Mouse (Mus musculus): ENCODE results near the gene Rph3a.
"Not testable (repeated sequence)": the region's sequence is repeated elsewhere in the genome, so short reads cannot be mapped to it uniquely, and the experiment has no call there.

Gene Rph3a

DNA sequence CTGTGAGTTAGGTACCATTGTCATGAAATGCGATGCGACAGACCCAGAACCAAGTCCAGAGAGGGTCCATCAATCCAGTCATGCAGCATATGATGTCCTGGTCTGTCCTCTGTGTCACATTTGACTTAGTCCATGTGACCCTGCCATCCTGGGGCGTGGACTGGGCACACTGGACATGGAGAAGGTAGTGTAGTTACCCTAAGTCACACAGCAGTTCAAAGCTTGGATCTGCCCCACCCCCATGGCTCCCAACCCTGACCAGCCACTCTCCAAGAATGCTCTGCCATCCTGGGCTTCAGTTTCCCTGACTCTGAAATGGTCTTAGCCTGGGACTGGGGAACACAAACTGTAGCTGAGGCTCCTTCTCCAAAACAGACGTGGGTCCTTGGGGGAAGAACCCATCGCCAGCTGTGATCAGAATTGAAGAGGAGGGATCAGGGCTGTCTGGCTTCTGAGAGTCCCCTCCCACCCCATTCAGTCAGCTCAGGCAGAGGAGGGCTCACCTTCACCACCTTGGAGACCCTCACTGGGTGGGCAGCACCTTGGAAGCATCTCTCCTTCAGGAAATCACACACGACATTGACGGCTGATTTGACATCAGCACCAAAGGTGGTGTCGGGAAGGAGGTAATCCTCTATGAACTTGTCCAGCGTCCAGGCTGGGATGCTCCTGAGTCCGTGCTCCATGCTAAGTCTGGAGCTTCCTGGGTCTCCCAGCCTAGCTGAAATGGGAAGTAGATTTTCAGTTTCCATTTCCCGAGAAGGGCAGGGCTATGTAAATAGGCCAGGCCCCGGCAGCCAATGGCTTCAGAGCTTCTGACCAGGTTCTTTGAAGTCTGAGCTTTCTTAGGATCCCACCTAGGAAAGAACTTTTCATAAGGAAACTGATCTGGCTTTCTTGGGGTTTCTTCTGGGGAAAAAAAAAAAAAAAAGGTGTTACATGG is 102.8 kb downstream of the Rph3a start, which contains the start of gene Oas1a:
Gene Oas1a, minus strand, starts transcription at position 731 of the 943 bp plus-strand sequence.
- not testable (repeated sequence) for DNase-seq

DNA sequence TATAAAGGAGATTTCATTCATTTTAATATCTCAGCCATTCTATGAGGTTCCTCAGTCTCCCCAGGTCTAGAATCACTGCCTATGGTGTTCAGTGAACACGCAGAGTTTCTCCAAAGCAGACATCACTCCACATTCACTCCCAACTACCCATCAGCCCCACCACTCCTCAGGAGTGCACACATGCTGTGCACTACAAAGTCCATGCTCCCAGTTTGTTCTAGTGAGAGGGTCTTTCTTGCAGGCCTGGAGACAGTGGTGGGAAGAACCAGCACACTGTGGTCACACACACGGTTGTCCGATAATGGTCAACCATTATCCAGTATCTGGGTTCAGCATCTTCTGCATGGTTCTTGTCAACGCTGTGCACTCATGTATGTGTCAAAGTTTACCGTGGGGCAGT is 107.8 kb downstream of the Rph3a start:
- DNase-seq = no peak

DNA sequence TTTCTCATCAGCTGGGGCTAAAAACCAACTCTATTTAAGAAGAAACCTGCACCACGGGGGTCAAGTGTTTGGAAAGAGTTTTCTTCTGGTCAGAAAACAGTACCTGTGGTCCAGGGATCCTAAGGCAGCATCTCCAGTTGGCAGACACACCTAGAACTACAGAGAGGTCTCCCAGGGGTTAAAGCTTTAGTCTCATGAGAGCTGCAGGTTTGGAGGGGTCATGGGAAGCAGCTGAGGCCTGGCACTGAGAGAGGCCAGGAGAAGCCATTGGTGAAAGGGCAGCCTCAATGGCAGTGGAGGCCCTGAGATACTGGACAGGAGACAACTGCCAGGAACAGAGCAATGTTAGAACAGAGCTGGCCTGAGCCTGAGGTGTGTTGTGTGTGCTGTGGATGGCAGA is 109.2 kb downstream of the Rph3a start:
- no peak for DNase-seq

DNA sequence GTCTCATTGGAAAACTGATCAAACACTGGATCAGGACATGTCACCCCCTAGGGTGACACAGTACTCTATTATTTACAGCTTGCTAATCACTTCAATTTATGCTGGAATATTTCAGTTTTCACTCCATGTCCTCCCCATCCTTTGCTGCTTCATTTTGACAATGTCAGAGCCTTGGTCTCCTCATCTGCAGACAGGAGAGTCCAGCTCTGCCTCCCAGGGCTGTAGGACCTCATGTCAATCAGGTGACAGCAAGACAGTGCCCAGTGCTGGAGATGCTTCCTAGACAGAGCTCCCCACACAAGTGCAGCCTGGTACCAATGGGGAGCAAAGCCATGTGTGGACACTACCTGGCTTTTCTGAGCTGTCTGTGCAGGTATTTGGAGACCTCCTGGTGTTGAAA is 111.2 kb downstream of the Rph3a start:
- no peak for DNase-seq

DNA sequence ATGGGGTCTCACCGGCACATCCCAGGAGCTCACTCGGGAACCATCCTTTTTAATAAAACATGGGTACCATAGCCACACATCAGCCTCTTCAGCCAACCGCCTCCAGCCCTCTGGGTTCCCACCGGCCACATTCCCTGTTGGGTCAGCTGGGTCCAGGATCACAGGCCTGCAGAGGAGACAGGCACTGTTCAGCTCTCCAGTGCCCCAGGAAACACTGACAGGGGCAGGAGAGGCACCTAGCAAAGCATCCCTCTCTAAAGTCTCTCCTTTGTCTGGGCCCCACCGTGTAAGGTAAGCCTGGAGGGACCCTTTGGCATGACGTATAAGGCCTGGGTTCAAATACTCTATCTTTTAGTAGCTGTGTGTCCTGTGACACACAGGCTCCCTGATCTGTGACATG is 111.6 kb downstream of the Rph3a start:
- no peak for DNase-seq

DNA sequence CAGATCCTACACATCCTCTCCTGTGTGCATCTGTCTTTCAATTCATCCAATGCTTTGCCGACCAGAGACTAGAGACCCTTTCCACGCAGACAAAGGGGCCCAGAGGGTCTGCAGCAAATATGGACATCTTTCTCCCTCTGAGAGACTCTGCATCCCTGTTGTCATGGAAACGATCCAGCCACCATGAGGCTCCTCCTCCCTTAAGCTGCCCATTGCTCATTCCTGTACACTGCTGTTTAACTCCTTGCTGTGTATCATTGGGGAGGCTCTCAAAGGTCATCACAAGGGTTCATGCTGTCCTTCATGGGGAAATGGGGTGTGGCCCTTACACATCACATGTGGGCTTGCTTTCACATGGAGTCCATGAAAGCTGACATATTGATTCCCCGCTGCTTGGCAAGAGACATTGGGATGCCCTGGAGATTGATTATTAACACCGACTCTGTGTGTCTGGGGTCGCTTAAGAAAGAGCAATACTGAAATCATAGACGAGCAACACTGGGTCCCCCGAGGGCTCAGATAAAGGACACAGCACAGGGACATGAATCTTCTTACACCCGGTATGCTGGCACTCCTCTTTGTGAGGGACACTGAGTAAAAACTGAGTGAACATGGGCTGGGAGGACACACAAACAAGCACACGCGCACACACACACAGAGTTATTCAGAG is 114.5 kb downstream of the Rph3a start:
- DNase-seq = no peak

DNA sequence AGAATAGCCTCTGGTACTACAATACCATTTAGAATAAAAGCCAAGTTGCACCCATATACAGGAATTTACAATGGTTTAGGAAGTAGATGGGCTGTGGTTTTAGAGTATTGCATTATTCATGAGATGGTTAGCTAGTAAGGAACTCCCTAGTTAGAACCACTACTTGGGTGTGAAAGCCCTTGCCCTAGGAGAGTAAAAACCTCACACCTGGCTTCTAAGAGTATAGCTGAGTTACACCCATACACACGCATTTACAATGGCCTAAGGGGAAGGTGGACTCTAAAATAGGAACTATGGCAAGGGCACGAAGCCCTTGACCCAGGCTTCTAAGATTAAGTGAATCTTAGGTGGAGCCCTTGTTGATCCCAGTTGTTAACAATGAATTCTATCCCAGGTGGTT is 115.2 kb downstream of the Rph3a start:
- not testable (repeated sequence) for DNase-seq

DNA sequence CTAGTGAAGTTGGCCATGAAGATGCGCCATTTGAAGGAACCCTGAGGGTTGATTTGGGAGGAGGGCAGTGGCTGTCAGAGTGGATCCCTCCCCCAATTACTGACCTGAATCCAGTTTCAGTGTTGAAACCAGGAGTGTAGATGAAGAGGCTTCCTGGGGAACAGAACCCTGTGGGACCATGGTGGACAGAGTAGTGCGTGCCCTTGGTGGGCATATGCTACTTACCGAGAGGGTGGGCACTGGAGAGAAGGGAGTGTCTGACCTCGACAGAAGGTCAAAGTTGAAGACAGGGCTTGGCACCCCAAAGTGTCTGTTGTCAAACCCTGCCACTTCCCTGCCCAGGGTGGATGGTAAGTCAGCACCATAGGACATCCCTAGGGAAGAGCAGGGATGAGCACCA is 116.0 kb downstream of the Rph3a start:
- DNase-seq = not testable (repeated sequence)

DNA sequence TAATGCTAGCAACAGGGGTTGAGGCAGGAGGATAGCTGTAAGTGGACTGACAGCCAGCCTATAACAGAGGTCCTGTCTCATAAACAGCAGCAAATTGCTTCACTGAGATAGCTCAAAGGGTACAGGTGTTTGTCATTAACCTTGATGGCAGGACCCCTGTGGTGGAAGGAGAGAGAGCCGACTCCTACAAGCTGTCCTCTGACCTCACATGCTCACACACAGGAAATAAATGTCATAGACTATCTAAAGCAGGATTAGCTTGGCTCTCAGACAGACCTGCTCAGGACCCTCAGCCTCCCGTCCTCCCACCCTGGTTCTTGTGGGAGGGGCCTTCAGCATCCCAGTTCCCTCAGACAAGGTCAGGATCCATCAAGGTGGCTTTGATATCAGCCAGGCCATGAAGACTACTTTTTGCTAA is 117.6 kb downstream of the Rph3a start:
- no peak for DNase-seq

DNA sequence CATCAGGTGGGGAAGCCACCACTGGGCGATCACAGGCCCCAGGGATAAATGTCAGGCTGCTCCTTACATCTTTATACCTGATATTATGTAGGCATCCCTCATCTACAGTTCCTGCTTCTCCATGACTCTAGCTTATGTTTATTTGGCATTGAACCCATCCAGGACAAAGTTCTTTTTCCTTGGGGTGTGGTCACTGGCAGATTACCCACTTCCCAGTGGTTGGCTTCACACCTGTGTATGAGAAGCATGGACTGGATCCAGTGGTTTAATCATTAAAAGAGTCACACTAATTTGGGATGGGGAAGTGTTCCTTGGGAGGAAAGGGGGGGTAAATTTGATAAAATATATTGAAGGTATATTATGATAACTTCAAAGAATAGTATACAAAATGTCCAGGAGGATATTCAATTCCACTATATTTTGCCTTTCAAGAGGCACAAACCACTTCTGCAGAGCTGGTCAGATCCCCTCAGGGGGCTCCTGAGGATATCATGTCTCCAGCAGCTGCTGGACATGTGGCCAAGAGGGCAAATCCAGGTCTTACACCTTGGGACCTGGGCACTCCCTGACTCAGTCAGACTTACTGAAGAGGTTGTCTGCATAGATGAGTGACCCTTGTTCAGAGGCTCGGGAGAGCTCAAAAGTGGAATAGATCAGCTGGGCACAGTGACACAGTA is 118.2 kb downstream of the Rph3a start:
- DNase-seq = not testable (repeated sequence)

DNA sequence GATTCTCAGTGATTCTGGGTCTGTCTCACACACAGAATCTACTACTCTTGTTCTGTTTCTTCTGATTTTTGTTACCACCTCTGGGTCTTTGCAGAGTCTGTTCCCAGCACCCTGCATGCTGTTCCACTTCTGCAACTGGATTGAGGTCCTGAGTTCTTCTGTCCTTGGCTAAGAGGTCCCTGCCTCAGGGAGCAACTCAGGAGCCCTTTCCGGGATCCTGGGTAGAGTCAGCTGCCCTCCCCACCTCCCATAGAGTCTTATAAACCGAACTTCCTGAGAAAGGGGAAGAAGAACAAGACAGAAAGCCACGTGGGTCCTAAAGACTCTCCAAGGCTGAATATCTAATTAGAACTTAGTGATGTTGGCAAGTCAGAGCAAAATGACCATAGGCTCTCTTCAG is 118.9 kb downstream of the Rph3a start:
- DNase-seq = no peak
